Mouse (Mus musculus) kidney, embryonic 16.5 days (tissue): ENCODE measurements around the gene Prmt1. TPM values are rescaled to one million over a fixed set of nuclear protein-coding genes. Genes with fewer than 3 reads are reported as not detected.

Experiments used
- ATAC-seq: fragments of 200-750 bp; cut with Nextera tagmentation; 2 replicates; pipeline ENCODE4 v1.8.0; 2017; ENCODE audit warnings: moderate TSS enrichment; ENCODE audit not compliant: low FRiP score, low TSS enrichment
- H3K27ac ChIP-seq: fragments of 300-500 bp; sonication (generic); 2 replicates; pipeline ENCODE4 v1.5.1; 2014; ENCODE audit warnings: low read length
- H3K27me3 ChIP-seq: fragments of 300-500 bp; sonication (generic); 2 replicates; pipeline ENCODE4 v1.6.1; 2014; ENCODE audit warnings: low read length, control low read depth, mixed read lengths; ENCODE audit not compliant: insufficient read depth
- H3K36me3 ChIP-seq: fragments of 300-500 bp; sonication (generic); 2 replicates; pipeline ENCODE4 v1.6.1; 2014; ENCODE audit warnings: low read length, control low read depth, mixed read lengths; ENCODE audit not compliant: insufficient read depth
- H3K4me1 ChIP-seq: fragments of 300-500 bp; sonication (generic); 2 replicates; pipeline ENCODE4 v1.6.1; 2014; ENCODE audit warnings: low read length, control low read depth, mixed read lengths; ENCODE audit not compliant: insufficient read depth
- H3K4me2 ChIP-seq: fragments of 300-500 bp; sonication (generic); replicated peaks from 2 replicates; pipeline ENCODE4 v1.6.1; 2014; ENCODE audit warnings: low read depth, low read length
- H3K4me3 ChIP-seq: fragments of 300-500 bp; sonication (generic); 2 replicates; pipeline ENCODE4 v1.5.1; 2014; ENCODE audit warnings: mild to moderate bottlenecking, low read length
- H3K9ac ChIP-seq: fragments of 300-500 bp; sonication (generic); replicated peaks from 2 replicates; pipeline ENCODE4 v1.6.1; 2014; ENCODE audit warnings: low read length
- H3K9me3 ChIP-seq: fragments of 300-500 bp; sonication (generic); 2 replicates; pipeline ENCODE4 v1.6.1; 2016; ENCODE audit warnings: low read length, control low read depth
- WGBS: fragments of 180-500 bp; shearing (Covaris S2); extraction: QIAGEN DNeasy Blood & Tissue Kit; methylation state at CpG from one replicate; pipeline ENCODE4 v1.1.7; 2014; 5-methylcytosine and 5-hydroxymethylcytosine counted together
- polyA plus RNA-seq: library from polyadenylated mRNA; unstranded; fragments of >200 nt; fragmentation: Nextera tagmentation; extraction: Ambion mirVana; gene quantifications from 2 replicates; pipeline ENCODE4 v1.2.1, GENCODE M21; 2015

The Prmt1 gene
- polyA plus RNA-seq, 1 experiment from 2014 or later, result 701 TPM

DNA sequence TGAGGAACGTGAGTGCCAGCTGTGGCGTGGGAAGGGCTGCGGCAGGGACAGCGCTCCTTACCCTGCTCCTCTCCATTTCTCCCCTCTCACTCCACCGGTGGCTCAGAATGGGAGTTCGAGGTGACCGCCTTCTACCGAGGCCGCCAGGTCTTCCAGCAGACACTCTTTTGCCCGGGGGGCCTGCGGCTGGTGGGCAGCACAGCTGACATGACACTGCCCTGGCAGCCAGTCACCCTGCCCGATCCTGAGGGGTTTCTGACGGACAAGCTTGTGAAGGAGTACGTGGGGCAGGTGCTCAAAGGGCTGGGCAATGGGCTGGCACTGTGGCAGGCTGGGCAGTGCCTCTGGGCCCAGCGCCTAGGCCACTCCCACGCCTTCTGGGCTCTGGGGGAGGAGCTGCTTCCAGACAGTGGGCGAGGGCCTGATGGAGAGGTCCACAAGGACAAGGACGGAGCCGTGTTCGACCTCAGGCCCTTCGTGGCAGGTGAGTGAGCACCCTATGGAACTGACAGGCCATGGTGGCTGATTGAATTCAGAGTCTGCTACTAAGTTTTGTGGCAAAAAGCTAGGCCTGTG is 14.3 kb upstream of the Prmt1 start:
- Histone ChIP-seq H3K27ac (peak overlapping the region; percentile 20; the same call in 1 of the 2 replicates), H3K27me3 (no peaks in the 10 kb centered on the region), H3K9me3 (no peaks in the 10 kb centered on the region), H3K4me1 (peaks cover 43% of the 10 kb centered on the region), H3K9ac (0 out of 2 replicates have a peak overlapping the region, but pooled peaks have one; percentile 16), H3K4me2 (no peak overlapping the region), H3K36me3 (peaks cover 56% of the 10 kb centered on the region), H3K4me3 (no peak overlapping the region)
- no peak for ATAC-seq
- 72% methylated on average over 21 of the region's 21 CpGs for WGBS

DNA sequence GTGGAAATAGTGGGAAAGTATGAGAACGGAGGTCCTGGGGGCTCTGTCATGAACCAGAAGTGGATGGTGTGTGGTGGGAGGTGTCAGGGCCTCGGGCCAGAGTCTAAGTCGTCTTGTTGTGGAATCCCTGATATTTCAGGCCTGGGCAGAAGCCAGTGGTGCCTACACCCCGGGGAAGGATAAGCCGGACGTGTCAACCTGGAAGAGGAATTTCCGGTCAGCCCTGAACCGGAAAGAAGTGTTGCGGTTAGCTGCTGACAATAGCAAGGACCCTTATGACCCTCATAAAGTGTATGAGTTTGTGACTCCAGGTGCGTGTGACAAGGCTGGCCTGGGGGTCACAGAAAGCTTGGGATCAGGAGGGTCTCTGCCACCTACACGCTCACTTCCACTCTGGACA is 13.4 kb upstream of the Prmt1 start:
- Histone ChIP-seq H3K4me3 (no peak overlapping the region; the same call in 1 of the 2 replicates), H3K27me3 (no peaks in the 10 kb centered on the region), H3K36me3 (peaks cover 58% of the 10 kb centered on the region), H3K27ac (0 out of 2 replicates have a peak overlapping the region, but pooled peaks have one; percentile 7), H3K9me3 (no peaks in the 10 kb centered on the region), H3K4me2 (0 out of 2 replicates have a peak overlapping the region, but pooled peaks have one; percentile 16), H3K9ac (peak overlapping the region; percentile 35), H3K4me1 (peaks cover 44% of the 10 kb centered on the region)
- ATAC-seq, result no peak
- WGBS, result 51% methylated on average over 11 of the region's 11 CpGs

DNA sequence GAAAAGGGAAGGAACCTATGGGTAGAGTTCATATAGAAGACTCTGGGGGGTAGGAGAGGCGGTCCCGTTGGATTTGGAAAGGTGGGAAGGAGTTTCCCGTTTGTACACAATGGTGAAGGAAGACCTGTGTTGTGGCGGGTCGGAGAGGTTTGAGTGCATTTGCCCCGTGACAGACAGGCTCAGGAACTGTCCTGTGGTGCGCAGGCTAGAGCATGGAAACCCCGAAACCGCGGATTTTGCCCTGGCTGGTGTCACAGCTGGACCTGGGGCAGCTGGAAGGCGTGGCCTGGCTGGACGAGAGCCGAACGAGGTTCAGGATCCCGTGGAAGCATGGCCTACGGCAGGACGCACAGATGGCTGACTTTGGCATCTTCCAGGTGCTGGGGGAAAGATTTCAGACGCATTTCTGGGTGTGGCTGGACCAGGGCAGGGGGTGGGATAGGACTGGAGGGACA is 12.2 kb upstream of the Prmt1 start, which contains the start of gene Bcl2l12:
Bcl2l12 (minus strand) TSS at position 212 of the 455 bp plus-strand sequence.
- peak within 1 kb of the TSS; percentile 89 for H3K4me3 ChIP-seq
- H3K27me3 ChIP-seq, result no peaks in the 10 kb centered on the region
- peaks cover 58% of the 10 kb centered on the region for H3K36me3 ChIP-seq
- peak within 1 kb of the TSS; percentile 92 for H3K9ac ChIP-seq
- no peaks in the 10 kb centered on the region for H3K9me3 ChIP-seq
- H3K4me2 ChIP-seq, result peak within 1 kb of the TSS; percentile 96
- H3K4me1 ChIP-seq, result peaks cover 40% of the 10 kb centered on the region
- peak within 1 kb of the TSS; percentile 95 for H3K27ac ChIP-seq
- ATAC-seq, result 0 out of 2 replicates have a peak, but pooled peaks have one; percentile 5
- WGBS, result under 1% methylated on average over 18 of the region's 18 CpGs

DNA sequence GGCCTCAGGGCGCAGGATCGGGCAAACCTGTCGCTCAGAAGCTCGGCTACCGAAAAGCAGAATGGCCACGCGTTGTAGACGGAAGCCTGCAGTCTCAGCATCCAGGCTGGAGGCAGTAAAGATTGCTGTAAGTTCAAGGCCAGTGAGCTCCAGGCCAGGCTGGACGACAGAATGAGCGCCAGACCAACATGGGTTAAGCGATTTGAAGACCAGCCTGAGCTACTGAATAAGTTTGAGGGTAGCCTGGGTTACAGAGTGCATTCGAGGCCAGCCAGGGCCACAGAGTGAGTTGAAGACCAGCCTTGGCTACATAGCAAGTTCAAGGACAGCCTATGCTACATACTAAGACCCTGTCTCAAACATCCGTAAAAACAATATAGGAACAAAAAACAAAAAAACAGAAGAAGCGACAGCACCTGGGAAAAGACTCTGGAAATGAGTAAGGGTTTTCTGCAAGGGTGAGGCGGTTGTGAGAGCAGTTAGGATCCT is 11.6 kb upstream of the Prmt1 start:
- Histone ChIP-seq H3K36me3 (peaks cover 54% of the 10 kb centered on the region), H3K27ac (peak overlapping the region; percentile 95), H3K27me3 (no peaks in the 10 kb centered on the region), H3K4me1 (peaks cover 40% of the 10 kb centered on the region), H3K4me3 (peak overlapping the region; percentile 89), H3K4me2 (peak overlapping the region; percentile 96), H3K9ac (peak overlapping the region; percentile 92), H3K9me3 (no peaks in the 10 kb centered on the region)
- 3% methylated on average over 15 of the region's 15 CpGs for WGBS
- ATAC-seq, result peak; percentile 2; the same call in 1 of the 2 replicates

DNA sequence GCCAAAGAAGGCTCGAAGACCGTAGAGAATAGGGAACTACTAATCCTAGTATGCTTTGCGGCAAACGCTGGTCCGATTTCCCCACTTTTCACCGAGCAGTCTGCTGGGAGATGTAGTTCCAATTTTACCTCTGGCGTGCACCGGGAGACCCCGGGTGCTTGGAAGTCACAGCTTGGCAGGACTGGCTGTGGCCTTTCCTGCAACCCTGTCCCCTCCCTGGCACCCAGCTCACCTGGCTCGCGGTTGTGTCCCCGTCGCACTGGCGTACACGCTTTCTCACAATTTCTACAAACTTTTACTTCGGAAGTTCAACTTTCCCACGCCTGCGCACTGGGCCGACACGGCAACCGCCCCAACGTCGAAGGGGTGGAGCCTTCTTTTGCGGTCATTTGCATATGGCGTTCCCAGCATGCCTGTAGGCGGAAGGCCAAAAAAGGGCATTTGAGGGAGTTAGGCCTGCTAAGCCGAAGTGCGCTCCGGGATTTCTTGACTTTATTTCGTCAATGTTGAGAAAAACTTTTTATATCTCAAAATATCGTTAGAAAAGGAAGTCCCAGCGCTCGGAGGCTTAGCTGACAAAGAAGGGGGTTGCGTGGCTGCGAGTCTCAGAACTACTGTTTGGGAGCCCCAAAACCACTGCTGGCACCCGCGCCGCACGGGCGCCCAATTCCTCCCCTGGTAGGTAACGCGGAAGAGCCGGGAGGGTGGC is 11.0 kb upstream of the Prmt1 start, which contains the start of gene Irf3:
Irf3 (plus strand) TSS at position 418 of the 709 bp plus-strand sequence.
- peak within 1 kb of the TSS; percentile 89 for H3K4me3 ChIP-seq
- peaks cover 40% of the 10 kb centered on the region for H3K4me1 ChIP-seq
- no peaks in the 10 kb centered on the region for H3K27me3 ChIP-seq
- H3K9ac ChIP-seq, result peak within 1 kb of the TSS; percentile 92
- peaks cover 54% of the 10 kb centered on the region for H3K36me3 ChIP-seq
- ATAC-seq, result peak; percentile 91
- H3K27ac ChIP-seq, result peak within 1 kb of the TSS; percentile 95
- peak within 1 kb of the TSS; percentile 96 for H3K4me2 ChIP-seq
- under 1% methylated on average over 43 of the region's 43 CpGs for WGBS
- H3K9me3 ChIP-seq, result no peaks in the 10 kb centered on the region

DNA sequence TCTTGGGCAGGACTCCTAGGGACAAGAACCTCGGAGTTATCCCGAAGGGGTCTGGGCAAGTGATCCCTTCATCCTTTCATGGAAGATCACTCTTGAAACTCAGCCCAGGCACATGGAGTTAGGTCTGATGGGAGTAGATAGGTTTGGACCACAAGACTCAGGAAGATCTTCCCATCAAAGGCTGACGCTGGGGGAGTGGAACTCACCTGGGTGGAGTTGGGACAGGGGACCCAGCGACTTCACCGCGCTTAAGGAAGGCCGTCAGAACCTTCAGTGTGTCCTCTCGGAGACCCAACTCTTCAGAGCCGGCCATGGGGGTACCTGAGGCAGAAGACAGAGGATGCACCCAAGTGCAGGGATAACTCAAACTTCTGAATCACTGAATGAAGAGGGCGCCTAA is 10.3 kb upstream of the Prmt1 start:
- ATAC-seq, result no peak
- peak overlapping the region; percentile 96 for H3K4me2 ChIP-seq
- H3K27me3 ChIP-seq, result no peaks in the 10 kb centered on the region
- peaks cover 40% of the 10 kb centered on the region for H3K4me1 ChIP-seq
- H3K27ac ChIP-seq, result peak overlapping the region; percentile 95; the same call in 1 of the 2 replicates
- peak overlapping the region; percentile 89 for H3K4me3 ChIP-seq
- WGBS, result 6% methylated on average over 10 of the region's 10 CpGs
- peaks cover 54% of the 10 kb centered on the region for H3K36me3 ChIP-seq
- H3K9me3 ChIP-seq, result no peaks in the 10 kb centered on the region
- peak overlapping the region; percentile 92 for H3K9ac ChIP-seq

DNA sequence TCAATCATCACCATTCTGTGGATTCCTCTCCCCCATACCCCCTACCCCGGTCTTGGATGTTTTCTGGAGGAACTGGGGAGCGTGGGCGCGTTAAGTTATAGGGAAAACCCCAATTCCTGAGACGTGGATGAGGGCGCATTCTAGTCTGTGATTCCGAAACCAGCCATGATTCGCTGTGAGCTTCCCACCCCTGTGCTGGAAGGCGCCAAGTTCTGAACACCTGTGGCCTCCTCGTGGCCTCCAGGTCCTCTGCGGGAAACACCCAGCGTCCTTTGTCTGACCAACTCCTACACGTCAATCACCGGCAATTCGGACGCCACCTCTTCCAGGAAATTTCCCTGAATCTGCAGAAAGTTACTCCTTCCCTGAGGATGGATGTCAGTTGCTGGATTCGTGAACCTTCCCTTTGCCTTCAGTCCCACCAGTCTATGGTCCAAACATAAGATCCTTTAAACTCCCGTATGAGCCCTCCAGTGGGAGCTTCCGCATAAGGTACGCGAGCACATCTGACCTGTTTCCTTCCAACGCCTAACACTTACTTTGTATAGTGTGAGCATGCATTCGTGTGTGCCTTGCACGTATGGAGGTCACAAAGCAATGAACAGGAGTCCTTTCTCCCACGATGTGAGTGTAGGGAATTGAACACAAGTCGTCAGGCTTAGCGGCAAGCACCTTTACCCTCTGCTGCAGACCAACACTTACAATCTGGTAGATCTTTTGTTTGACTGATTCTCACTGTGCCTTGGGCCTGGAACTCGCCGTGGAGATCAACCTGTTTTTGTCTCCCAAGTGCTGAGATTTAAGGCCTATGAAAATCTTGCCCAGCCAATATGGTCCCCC is 731 bp upstream of the Prmt1 start:
- Histone ChIP-seq H3K4me1 (peaks cover 35% of the 10 kb centered on the region), H3K9me3 (no peaks in the 10 kb centered on the region), H3K27me3 (no peaks in the 10 kb centered on the region), H3K4me2 (peak overlapping the region; percentile 59), H3K4me3 (peak overlapping the region; percentile 60), H3K36me3 (peaks cover 32% of the 10 kb centered on the region), H3K9ac (peak overlapping the region; percentile 82), H3K27ac (peak overlapping the region; percentile 94)
- 1% methylated on average over 29 of the region's 29 CpGs for WGBS
- ATAC-seq, result peak; percentile 28

DNA sequence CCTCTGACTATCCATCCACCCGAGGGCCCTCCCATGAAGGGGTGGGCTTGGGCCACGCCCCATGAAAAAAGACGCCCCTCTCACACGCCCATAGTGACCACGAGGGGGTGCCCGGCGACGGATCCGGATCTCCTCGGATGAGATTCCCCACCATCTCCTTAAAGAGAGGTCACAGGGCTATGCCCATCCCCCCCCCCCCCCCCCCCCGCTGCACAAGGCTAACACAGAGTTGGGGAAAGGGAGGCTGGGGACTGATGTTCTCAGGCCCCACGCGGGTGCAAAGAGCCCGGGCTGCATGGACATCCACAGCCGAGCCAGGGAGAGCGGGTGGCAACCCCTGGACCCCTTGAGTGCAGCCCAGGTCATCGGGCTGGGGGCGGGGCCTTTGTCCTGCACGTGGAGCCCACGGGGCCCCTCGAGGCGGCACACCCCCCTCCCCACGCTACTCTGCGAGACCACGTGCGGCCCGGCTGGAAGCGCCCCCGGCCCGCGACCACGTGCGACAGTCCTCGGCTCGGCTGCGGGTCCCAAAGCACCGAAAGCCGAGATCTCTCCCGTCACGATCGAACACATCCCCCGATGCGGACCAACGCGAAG is 675 bp downstream of the Prmt1 start:
- Histone ChIP-seq H3K36me3 (peaks cover 33% of the 10 kb centered on the region), H3K27me3 (no peaks in the 10 kb centered on the region), H3K9ac (peak overlapping the region; percentile 99), H3K27ac (peak overlapping the region; percentile 97), H3K4me1 (peaks cover 35% of the 10 kb centered on the region), H3K4me2 (peak overlapping the region; percentile 63), H3K4me3 (peak overlapping the region; percentile 98), H3K9me3 (no peaks in the 10 kb centered on the region)
- ATAC-seq, result peak; percentile 4
- WGBS, result under 1% methylated on average over 40 of the region's 45 CpGs

DNA sequence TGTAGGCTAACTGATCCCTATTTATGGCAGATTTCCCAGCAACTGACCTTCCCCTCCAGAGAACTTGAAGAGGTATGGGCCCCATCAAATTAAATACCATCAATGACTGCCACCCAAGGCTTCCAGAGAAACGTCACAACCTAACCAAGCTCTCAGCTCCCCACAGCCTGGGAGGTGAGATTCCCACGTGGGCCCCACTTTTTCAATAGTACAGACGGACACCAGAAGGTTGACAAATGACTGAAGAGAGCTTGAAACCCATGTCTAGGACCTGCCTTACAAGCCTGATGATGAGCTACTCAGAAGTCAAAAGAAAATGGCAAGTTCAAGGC is 1.6 kb downstream of the Prmt1 start:
- 28% methylated on average over 3 of the region's 3 CpGs for WGBS
- H3K9ac ChIP-seq, result peak overlapping the region; percentile 99

More for the DNA sequence above, 1.6 kb downstream of the Prmt1 start:
- Histone ChIP-seq H3K27ac (peak overlapping the region; percentile 97; the same call in 1 of the 2 replicates), H3K4me1 (peaks cover 35% of the 10 kb centered on the region), H3K9me3 (no peaks in the 10 kb centered on the region), H3K27me3 (no peaks in the 10 kb centered on the region), H3K4me2 (peak overlapping the region; percentile 63), H3K4me3 (peak overlapping the region; percentile 98), H3K36me3 (peaks cover 35% of the 10 kb centered on the region)
- no peak for ATAC-seq
